Mouse (Mus musculus): ENCODE measurements around the gene Ano6. TPM values are rescaled to one million over a fixed set of nuclear protein-coding genes. Genes with fewer than 3 reads are reported as not detected.

The Ano6 gene
- polyA plus RNA-seq, 1 experiment from 2014 or later, result 37.2 TPM

GRCm38 (mm10) chr15:95875898-95876297, 85.3 kb downstream of the Ano6 start:
- Histone ChIP-seq H3K27ac (ENCODE audit: low read depth, low read length) (no peak overlapping the region), H3K4me1 (replicated peaks; ENCODE audit: control insufficient read depth, insufficient read depth, low read length) (no peaks in the 10 kb centered on the region), H3K27me3 (ENCODE audit: control insufficient read depth, insufficient read depth, low read length) (no peaks in the 10 kb centered on the region), H3K9ac (ENCODE audit: low read depth, low read length) (no peak overlapping the region), H3K36me3 (ENCODE audit: control insufficient read depth, insufficient read depth, low read length) (no peaks in the 10 kb centered on the region), H3K4me3 (ENCODE audit: low read depth, low read length) (no peak overlapping the region), H3K4me2 (replicated peaks; ENCODE audit: low read depth, low read length) (no peak overlapping the region), H3K9me3 (ENCODE audit: control insufficient read depth, low read length) (no peaks in the 10 kb centered on the region)
- DNase-seq (ENCODE audit: low spot score), result no peak
- 95% methylated on average over 10 of the region's 10 CpGs for WGBS
- no peak for ATAC-seq (ENCODE audit: low FRiP score)

- 46% methylated on average over 10 of the region's 10 CpGs for WGBS
- H3K27ac ChIP-seq (ENCODE audit: low read depth, low read length), result no peak overlapping the region
- DNase-seq (ENCODE audit: low spot score), result no peak
- H3K36me3 ChIP-seq (ENCODE audit: control insufficient read depth, insufficient read depth, low read length), result no peaks in the 10 kb centered on the region
- H3K9ac ChIP-seq (ENCODE audit: low read depth, low read length), result no peak overlapping the region
- H3K4me2 ChIP-seq (replicated peaks; ENCODE audit: low read depth, low read length), result no peak overlapping the region
- ATAC-seq (ENCODE audit: low FRiP score), result no peak
- H3K9me3 ChIP-seq (ENCODE audit: control insufficient read depth, low read length), result no peaks in the 10 kb centered on the region
- H3K4me3 ChIP-seq (ENCODE audit: low read depth, low read length), result no peak overlapping the region
- H3K27me3 ChIP-seq (ENCODE audit: control insufficient read depth, insufficient read depth, low read length), result no peaks in the 10 kb centered on the region
- no peaks in the 10 kb centered on the region for H3K4me1 ChIP-seq (replicated peaks; ENCODE audit: control insufficient read depth, insufficient read depth, low read length)
These were observed 90.0 kb downstream of the Ano6 start for GRCm38 (mm10) chr15:95880616-95881151.

GRCm38 (mm10) chr15:95882436-95882835, 91.8 kb downstream of the Ano6 start:
- Histone ChIP-seq H3K9ac (ENCODE audit: low read depth, low read length) (no peak overlapping the region), H3K36me3 (ENCODE audit: control insufficient read depth, insufficient read depth, low read length) (no peaks in the 10 kb centered on the region), H3K4me3 (ENCODE audit: low read depth, low read length) (no peak overlapping the region), H3K4me1 (replicated peaks; ENCODE audit: control insufficient read depth, insufficient read depth, low read length) (no peaks in the 10 kb centered on the region), H3K27ac (ENCODE audit: low read depth, low read length) (no peak overlapping the region), H3K9me3 (ENCODE audit: control insufficient read depth, low read length) (no peaks in the 10 kb centered on the region), H3K27me3 (ENCODE audit: control insufficient read depth, insufficient read depth, low read length) (no peaks in the 10 kb centered on the region), H3K4me2 (replicated peaks; ENCODE audit: low read depth, low read length) (no peak overlapping the region)
- ATAC-seq (ENCODE audit: low FRiP score), result no peak
- 94% methylated on average over 4 of the region's 4 CpGs for WGBS
- no peak for DNase-seq (ENCODE audit: low spot score)

- H3K27me3 ChIP-seq (ENCODE audit: control insufficient read depth, insufficient read depth, low read length), result no peaks in the 10 kb centered on the region
- 65% methylated on average over 6 of the region's 6 CpGs for WGBS
- H3K27ac ChIP-seq (ENCODE audit: low read depth, low read length), result no peak overlapping the region
- DNase-seq (ENCODE audit: low spot score) (no peak), ATAC-seq (ENCODE audit: low FRiP score) (no peak)
- no peaks in the 10 kb centered on the region for H3K9me3 ChIP-seq (ENCODE audit: control insufficient read depth, low read length)
- no peaks in the 10 kb centered on the region for H3K36me3 ChIP-seq (ENCODE audit: control insufficient read depth, insufficient read depth, low read length)
- no peaks in the 10 kb centered on the region for H3K4me1 ChIP-seq (replicated peaks; ENCODE audit: control insufficient read depth, insufficient read depth, low read length)
- H3K4me3 ChIP-seq (ENCODE audit: low read depth, low read length), result no peak overlapping the region
- no peak overlapping the region for H3K9ac ChIP-seq (ENCODE audit: low read depth, low read length)
- H3K4me2 ChIP-seq (replicated peaks; ENCODE audit: low read depth, low read length), result no peak overlapping the region
These were observed 92.9 kb downstream of the Ano6 start for GRCm38 (mm10) chr15:95883559-95883958.

- Histone ChIP-seq H3K4me1 (replicated peaks; ENCODE audit: control insufficient read depth, insufficient read depth, low read length) (no peaks in the 10 kb centered on the region), H3K27me3 (ENCODE audit: control insufficient read depth, insufficient read depth, low read length) (no peaks in the 10 kb centered on the region), H3K9ac (ENCODE audit: low read depth, low read length) (no peak overlapping the region), H3K27ac (ENCODE audit: low read depth, low read length) (no peak overlapping the region), H3K9me3 (ENCODE audit: control insufficient read depth, low read length) (no peaks in the 10 kb centered on the region), H3K36me3 (ENCODE audit: control insufficient read depth, insufficient read depth, low read length) (no peaks in the 10 kb centered on the region), H3K4me3 (ENCODE audit: low read depth, low read length) (no peak overlapping the region), H3K4me2 (replicated peaks; ENCODE audit: low read depth, low read length) (no peak overlapping the region)
- ATAC-seq (ENCODE audit: low FRiP score) (no peak), DNase-seq (ENCODE audit: low spot score) (no peak)
- WGBS, result 87% methylated on average over 10 of the region's 10 CpGs
These were observed 94.3 kb downstream of the Ano6 start for GRCm38 (mm10) chr15:95884658-95885620.

GRCm38 (mm10) chr15:95885953-95886820, 95.5 kb downstream of the Ano6 start:
- 78% methylated on average over 18 of the region's 18 CpGs for WGBS
- H3K4me1 ChIP-seq (replicated peaks; ENCODE audit: control insufficient read depth, insufficient read depth, low read length), result no peaks in the 10 kb centered on the region
- no peak overlapping the region for H3K9ac ChIP-seq (ENCODE audit: low read depth, low read length)
- H3K9me3 ChIP-seq (ENCODE audit: control insufficient read depth, low read length), result no peaks in the 10 kb centered on the region
- no peaks in the 10 kb centered on the region for H3K27me3 ChIP-seq (ENCODE audit: control insufficient read depth, insufficient read depth, low read length)
- no peak overlapping the region for H3K4me3 ChIP-seq (ENCODE audit: low read depth, low read length)
- no peak overlapping the region for H3K27ac ChIP-seq (ENCODE audit: low read depth, low read length)
- H3K36me3 ChIP-seq (ENCODE audit: control insufficient read depth, insufficient read depth, low read length), result no peaks in the 10 kb centered on the region
- H3K4me2 ChIP-seq (replicated peaks; ENCODE audit: low read depth, low read length), result no peak overlapping the region
- ATAC-seq (ENCODE audit: low FRiP score), result no peak
- DNase-seq (ENCODE audit: low spot score), result no peak

- ATAC-seq (ENCODE audit: low FRiP score), result no peak
These were observed 96.7 kb downstream of the Ano6 start for GRCm38 (mm10) chr15:95887365-95887764.

GRCm38 (mm10) chr15:95888556-95888955, 97.9 kb downstream of the Ano6 start:
- no peaks in the 10 kb centered on the region for H3K4me1 ChIP-seq (replicated peaks; ENCODE audit: control insufficient read depth, insufficient read depth, low read length)
- no peak overlapping the region for H3K27ac ChIP-seq (ENCODE audit: low read depth, low read length)
- H3K4me3 ChIP-seq (ENCODE audit: low read depth, low read length), result no peak overlapping the region
- no peaks in the 10 kb centered on the region for H3K27me3 ChIP-seq (ENCODE audit: control insufficient read depth, insufficient read depth, low read length)
- H3K4me2 ChIP-seq (replicated peaks; ENCODE audit: low read depth, low read length), result no peak overlapping the region
- WGBS, result 86% methylated on average over 5 of the region's 5 CpGs
- DNase-seq (ENCODE audit: low spot score), result no peak
- no peaks in the 10 kb centered on the region for H3K36me3 ChIP-seq (ENCODE audit: control insufficient read depth, insufficient read depth, low read length)
- H3K9ac ChIP-seq (ENCODE audit: low read depth, low read length), result no peak overlapping the region
- no peak for ATAC-seq (ENCODE audit: low FRiP score)
- H3K9me3 ChIP-seq (ENCODE audit: control insufficient read depth, low read length), result no peaks in the 10 kb centered on the region

More at GRCm38 (mm10) chr15:95887365-95887764, 96.7 kb downstream of the Ano6 start:
- DNase-seq (ENCODE audit: low spot score), result no peak
- H3K9me3 ChIP-seq (ENCODE audit: control insufficient read depth, low read length), result no peaks in the 10 kb centered on the region
- H3K4me1 ChIP-seq (replicated peaks; ENCODE audit: control insufficient read depth, insufficient read depth, low read length), result no peaks in the 10 kb centered on the region
- no peak overlapping the region for H3K4me3 ChIP-seq (ENCODE audit: low read depth, low read length)
- H3K4me2 ChIP-seq (replicated peaks; ENCODE audit: low read depth, low read length), result no peak overlapping the region
- no peaks in the 10 kb centered on the region for H3K36me3 ChIP-seq (ENCODE audit: control insufficient read depth, insufficient read depth, low read length)
- H3K9ac ChIP-seq (ENCODE audit: low read depth, low read length), result no peak overlapping the region
- H3K27me3 ChIP-seq (ENCODE audit: control insufficient read depth, insufficient read depth, low read length), result no peaks in the 10 kb centered on the region
- 53% methylated on average over 5 of the region's 5 CpGs for WGBS
- H3K27ac ChIP-seq (ENCODE audit: low read depth, low read length), result no peak overlapping the region
